Mouse (Mus musculus) thymus, postnatal 0 days (tissue): ENCODE measurements around the gene Cyp2j6. TPM values are rescaled to one million over a fixed set of nuclear protein-coding genes. Genes with fewer than 3 reads are reported as not detected.
"Not testable (repeated sequence)": the region's sequence is repeated elsewhere in the genome, so short reads cannot be mapped to it uniquely, and the experiment has no call there.

Source experiments
- DNase-seq: peaks from one replicate; pipeline ENCODE4 v3.0.0-alpha.2; 2015; ENCODE audit warnings: low spot score
- polyA plus RNA-seq: library from polyadenylated mRNA; unstranded; fragments of >200 nt; fragmentation: Nextera tagmentation; extraction: Ambion mirVana; gene quantifications from 2 replicates; pipeline ENCODE4 v1.2.1, GENCODE M21; 2015

Cyp2j6 gene
- 1.8 and 1.9 TPM in 2 replicates for polyA plus RNA-seq

DNA sequence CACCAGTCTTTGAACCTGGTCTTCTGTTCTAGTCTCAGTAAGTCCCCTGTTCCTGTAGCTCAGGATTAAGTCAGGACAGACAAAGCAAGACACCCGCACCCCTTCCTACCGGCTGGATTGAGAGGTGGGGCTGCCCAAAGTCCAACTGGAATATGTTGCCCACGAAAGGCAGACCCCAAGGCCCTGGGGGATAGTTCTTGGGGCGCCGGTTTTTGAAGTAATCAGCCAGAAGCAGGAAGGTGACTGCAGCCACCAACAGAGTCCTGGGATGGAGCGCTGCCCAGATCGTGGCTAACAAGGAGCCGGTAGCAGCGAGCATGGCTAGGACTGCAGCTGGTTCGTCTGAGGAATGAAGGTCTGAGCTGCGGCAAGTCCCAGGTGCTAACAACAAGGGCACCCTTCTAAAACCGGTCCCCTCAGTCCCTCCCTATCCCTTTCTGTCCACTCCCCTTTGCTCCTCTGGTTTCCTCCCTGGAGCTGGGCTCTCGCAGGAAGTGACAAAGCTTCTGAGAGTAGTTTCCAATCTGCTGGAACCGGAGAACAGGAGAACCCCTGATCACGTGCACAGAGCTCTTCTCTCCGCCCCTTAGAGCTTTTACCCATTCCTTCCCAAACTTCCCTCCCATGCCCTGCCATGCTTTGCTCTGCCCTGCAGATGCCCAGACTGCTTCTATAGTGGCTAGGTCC, at the start of gene Cyp2j6:
Gene Cyp2j6, minus strand, starts transcription at position 529 of the 687 bp plus-strand sequence.
- no peak for DNase-seq

DNA sequence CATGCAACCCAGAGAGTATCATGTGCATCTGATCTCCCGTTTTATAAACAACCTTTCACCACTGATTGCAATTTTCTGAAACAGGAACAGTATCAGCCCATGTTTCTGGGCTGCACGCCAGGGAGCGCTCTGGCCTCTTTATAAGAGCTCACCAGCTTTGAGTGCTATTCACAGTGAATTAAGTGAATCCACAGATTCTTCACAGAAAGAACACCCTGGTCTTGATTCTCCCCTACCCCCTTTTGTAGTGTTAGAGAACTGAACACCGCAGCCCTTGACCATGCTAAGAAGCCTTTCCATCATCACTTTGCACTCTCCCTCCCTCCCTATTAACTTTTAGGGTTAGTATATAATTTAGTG, 38.3 kb upstream of the Cyp2j6 start:
- DNase-seq: no peak

DNA sequence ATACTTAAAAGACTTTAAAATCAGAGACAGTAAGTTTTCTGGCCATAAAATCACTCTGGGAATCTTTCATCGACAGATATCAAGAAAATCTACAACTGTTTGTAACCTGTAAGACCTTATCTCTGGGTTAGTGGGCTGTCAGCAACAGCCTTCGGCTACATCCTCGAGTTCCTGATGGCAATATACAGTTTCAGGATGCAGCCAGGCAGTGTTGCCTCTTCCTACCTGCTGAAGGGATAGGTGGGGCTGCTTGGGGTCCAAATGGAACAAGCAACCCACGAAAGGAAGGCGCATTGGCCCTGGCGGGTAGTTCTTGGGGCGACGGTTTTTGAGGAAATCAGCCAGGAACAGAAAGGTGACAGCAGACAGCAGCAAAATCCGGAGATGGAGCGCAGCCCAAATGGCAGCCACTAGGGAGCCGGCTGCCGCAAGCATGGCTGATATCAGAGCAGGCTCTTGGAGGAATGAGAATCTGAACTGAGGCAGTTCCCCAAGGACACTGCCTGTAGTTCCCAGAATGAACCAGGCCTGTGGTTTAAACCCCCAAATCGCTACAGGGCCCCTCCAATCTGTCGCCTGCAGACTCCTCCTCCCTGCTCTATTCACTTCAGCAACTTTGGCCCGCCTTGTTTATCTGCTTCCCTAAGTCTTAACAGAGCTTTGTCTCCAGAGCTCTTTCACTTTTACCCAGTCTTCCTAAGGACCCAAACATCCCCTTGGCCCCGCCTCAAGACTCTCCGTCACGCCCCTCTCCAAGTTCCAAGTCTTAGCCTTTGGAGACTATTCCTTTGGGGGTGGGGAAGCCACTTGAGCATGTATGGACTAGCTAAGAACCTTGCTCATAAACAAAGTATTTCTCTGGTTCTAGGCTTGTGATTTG, 37.7 kb upstream of the Cyp2j6 start, which contains the start of gene Cyp2j9:
Gene Cyp2j9, minus strand, starts transcription at position 668 of the 880 bp plus-strand sequence.
- DNase-seq: peak; percentile 23

DNA sequence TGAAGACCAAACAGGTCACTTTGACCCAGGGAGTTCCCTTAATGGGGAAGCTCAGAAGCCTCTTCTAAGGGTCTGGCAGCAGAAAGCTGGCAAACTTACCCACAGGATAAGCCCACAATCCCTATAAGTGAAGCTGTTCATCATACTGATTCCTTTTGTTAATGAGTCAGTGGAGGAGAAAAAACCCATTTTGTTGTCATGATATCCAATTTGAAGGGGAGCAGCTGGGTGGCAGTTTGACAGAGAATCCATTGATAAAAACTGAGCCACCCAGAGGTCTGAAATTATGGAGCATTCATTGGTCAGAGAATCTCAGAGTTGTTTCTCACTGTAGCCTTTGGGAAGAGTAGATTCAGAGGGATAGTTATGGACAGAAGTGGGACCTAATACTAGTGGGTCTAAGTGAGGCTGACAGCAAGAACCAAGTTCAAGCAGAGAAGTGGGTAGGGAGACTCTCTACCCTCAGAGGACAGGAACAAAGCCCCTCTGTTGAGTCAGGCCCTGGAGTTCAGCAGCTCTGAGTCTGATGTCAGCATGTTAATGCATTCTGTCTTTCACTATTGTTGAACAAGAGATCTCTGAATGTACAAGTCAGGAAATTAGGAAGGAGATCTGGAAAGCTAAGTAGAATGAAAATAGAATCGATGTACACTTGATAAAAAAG, 28.1 kb upstream of the Cyp2j6 start:
- DNase-seq: no peak

DNA sequence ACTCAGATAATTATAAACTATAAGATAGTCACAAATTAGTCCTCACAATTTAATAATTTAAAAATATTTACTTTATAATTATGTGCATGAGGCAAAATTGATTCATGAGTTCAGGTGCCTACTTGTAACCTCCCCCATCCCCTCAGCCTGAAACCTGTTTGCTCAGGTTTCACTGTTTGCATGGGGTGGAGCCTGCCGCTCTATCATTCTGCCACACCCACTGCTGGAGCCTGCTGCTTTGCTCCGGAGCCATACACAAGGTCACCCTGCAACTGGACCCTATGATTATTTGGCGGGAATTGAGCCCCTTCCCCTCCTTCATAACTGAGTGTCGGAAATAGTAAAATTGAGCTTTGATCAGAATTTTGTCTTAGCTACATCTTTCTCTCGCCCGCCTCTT, 26.9 kb upstream of the Cyp2j6 start:
- DNase-seq: not testable (repeated sequence)

DNA sequence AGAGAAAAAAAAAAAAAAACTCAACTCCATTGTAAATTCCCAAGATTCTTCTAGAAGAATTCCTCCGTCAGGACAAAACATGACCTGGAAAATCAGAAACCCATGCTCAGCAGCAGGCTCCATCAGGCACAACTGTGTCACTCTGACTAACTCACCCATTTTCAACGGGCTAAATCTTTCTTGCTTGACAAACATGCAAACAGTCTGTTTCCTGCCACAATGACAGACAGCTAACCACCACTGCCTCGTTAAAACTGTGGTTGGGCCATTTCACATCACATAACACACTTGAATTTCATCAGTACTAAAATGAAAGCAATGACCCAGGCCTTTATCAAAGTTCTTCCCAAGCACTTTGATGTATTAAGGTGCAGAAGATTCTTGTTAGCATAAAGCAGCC, 16.0 kb upstream of the Cyp2j6 start:
- DNase-seq: peak; percentile 15

DNA sequence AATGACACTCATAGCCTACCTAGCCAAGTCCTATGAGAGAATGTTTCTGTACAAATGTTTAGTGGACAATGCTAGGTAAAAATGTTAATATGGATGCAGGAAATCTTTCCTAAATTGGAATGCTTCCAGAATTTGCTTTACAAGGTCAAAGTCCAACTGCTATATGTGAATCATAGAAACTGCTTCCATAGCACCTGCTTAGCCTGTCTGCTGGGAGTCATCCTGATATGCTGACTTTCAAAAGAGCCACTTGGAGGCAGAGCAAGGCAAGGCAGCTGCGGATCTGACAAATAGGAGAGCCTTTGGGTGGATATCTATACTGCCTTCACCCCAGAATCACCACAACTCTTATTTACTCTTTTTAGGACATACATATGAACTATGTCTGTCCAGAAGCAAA, 14.5 kb upstream of the Cyp2j6 start:
- no peak for DNase-seq

DNA sequence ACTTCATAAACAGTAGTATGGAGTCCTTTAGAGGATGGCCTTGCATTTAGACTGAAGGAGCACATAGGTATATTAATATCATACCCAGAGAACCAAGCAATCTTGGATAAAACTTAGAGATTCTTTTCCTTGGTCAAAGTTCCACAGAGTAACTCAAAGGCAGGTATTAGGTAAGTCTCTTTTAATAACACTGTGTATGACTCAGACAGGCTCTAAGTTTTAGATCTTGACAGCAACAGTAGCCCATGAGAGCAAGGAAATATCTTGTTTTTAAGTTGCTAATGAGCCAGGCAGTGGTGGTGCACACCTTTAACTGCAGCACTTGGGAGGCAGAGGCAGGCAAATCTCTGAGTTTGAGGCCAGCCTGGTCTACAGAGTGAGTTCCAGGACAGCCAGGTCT, 12.3 kb upstream of the Cyp2j6 start:
- no peak for DNase-seq

DNA sequence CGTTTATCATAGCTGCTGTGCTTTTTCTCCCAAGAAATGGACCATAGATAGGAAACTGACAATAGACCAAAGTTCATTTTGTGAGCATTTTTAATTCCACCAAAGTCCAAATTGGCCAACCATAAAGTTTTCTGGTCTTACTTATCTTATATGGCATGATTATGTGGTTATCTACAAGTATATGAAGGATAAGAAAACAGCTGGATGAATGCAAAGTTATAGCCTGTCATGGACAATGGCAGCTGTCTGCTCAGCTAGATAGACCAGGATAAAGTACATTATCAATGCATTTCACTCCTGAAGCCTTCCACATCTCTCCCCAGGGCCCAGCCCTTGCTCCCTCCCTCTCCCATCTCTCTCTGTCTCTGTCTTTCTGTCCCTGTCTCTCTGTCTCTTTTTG, 7.0 kb upstream of the Cyp2j6 start:
- no peak for DNase-seq

DNA sequence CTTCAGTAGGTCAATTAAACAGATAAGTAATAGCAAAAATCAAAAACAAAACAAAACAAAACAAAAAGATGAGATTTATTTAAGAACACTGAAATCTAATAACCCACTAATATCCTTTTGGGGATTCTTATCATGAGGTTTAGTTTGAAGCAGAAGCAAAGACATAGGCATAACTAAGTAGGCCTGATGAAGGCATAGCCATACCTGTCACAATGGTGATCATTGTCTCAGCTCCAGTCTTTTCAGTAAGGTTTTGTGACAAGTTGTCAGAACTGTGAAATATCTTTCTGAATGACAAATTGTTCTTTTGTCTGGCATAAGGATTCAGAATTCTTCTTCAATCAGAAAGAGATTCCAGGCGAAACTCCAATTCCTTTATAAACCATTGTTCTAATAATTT, 6.3 kb upstream of the Cyp2j6 start:
- DNase-seq: no peak

DNA sequence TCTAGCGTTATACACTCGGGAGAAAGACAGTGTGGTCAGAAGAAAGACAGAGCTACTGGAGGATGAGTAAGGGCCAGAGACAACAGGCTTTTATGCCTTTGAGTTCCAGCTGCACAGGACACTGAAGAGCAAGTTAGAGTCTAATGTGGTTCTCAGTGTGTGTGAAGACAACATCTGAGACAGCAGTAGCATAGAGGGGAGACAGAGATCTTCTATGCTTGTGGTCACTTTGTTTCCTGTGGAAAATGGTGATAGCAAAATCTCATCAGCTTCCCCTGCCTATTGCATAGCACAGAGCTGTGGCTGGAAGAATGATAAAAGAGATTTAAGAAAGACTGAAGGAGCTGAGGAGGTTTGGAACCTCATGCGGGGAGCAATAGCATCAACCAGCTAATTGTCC, 1.8 kb downstream of the Cyp2j6 start:
- peak; percentile 18 for DNase-seq

DNA sequence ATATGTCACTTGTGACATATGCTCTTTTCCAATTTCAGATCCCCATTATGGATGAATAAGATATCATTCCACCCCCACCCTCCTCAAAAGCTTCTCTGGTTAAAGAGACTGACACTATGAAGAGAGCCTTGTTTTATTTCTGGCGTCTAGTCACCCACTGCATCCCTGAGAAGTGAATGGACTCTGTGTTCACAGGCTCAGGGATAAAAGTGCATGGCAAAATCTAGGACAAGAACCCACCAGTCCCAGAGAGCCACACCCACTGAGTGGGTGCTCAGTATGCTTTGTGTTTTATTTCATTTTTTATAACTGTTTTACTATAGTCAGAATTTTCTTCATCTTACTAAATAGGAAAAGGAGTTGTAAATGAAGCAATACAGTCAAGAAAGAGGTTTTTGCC, 7.5 kb downstream of the Cyp2j6 start:
- DNase-seq: no peak

DNA sequence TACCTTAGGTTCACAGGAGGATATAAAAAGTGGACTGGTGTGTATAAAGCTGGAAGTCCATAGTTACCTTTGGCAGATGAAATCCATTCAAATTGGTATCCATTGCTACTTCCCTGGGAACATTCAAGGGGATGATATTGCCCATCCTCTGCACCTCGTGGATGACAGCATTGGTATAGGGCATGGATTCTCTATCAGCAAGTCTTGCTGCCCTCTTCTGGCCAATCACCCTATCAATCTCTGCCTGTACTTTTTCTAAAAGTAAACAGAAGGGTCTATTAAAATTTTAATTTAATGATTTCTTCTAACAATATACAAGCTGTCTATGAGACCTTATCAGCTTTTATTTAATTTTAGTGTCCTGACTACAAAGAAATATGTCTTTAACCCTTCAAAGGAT, 27.7 kb downstream of the Cyp2j6 start:
- DNase-seq: no peak

DNA sequence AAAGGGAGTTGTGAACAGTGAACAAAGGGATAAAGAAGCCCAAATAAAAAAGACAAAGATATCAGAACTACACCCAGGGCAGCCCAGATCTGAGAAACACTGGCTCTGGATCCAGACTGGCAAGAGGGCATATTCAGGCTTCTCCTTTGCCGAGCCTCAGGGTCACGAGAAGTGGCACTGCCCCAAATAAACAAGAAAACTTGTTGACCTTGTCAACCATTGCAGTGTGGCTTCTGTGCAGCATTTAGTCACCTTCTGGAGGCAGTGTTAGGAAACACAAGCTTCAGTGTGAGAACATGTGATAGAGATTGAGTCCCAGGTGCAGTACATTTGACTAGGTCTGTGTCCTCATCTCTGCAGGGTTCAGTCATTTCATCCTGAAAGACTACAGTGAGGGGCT, 31.2 kb downstream of the Cyp2j6 start:
- DNase-seq: no peak

DNA sequence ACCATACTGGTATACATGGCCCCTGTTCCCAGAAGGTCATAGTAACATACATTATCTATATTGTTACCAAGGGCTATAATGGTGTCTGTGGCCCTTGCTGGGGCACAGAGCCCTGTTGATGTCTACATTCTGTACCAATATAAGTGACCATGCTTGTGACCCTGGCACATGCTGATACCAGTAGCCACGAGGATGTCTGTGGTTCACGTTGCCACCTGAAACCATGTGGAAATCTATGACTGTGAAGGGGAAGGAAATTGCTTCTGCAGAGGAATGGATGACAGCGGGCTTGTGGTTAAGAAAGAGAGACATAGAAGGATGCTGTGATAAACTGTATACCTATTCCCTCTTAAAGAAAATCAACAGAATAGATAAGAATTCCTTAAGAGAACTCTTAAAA, 43.4 kb downstream of the Cyp2j6 start:
- no peak for DNase-seq

DNA sequence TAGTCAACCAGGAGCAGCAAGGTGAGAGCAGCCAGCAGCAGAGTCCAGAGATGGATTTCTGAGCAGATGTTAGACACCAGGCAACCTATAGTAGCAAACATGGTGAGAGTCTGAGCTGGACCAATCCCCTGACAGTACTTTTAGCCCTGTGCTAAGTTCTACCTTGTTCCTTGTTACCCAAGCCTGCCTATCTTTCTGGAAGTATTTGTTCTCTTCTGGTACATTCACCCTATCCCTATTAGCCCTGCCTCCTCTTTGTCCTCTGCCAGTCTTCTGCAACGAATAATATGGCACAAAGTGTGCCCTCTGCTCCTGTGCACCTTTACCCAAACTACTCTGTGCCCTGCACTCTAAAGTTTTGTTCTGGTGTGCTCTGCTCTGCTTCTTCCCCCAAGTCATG, 46.2 kb downstream of the Cyp2j6 start, which contains the start of gene Cyp2j8:
Gene Cyp2j8, minus strand, starts transcription at position 101 of the 400 bp plus-strand sequence.
- DNase-seq: no peak

Other genes starting within 250 kb of the Cyp2j6 start
- 0.09 TPM in 1 of 2 replicates, not detected in the other for gene Cyp2j11, start 205.0 kb downstream of the Cyp2j6 start, polyA plus RNA-seq
- gene Cyp2j8, start 46.3 kb downstream of the Cyp2j6 start, polyA plus RNA-seq: not detected in 2 replicates
- gene Cyp2j9, start 37.9 kb upstream of the Cyp2j6 start, polyA plus RNA-seq: 1.6 and 2.2 TPM in 2 replicates
- not detected in 2 replicates for gene Cyp2j5, start 110.5 kb upstream of the Cyp2j6 start, polyA plus RNA-seq
- 0.09 TPM in 1 of 2 replicates, not detected in the other for gene Gm12695, start 231.5 kb upstream of the Cyp2j6 start, polyA plus RNA-seq